Mouse (Mus musculus) liver, embryonic 11.5 days (tissue): ENCODE results near the gene Ebf3. TPM values are rescaled to one million over a fixed set of nuclear protein-coding genes. Genes with fewer than 3 reads are reported as not detected.

Experiments
- ATAC-seq: fragments of 200-750 bp; cut with Nextera tagmentation; replicated peaks from 2 replicates; pipeline ENCODE4 v1.8.0; 2017; ENCODE audit warnings: moderate number of reproducible peaks, mild to moderate bottlenecking, moderate TSS enrichment, moderate library complexity; ENCODE audit not compliant: low FRiP score
- DNase-seq: peaks from one replicate; pipeline ENCODE4 v3.0.0-alpha.2; 2017; ENCODE audit warnings: low spot score
- H3K27ac ChIP-seq: fragments of 300-500 bp; sonication (generic); 2 replicates; pipeline ENCODE4 v1.5.1; 2014; ENCODE audit warnings: mild to moderate bottlenecking, low read depth, low read length, control low read depth
- H3K27me3 ChIP-seq: fragments of 300-500 bp; sonication (generic); replicated peaks from 2 replicates; pipeline ENCODE4 v1.6.1; 2014; ENCODE audit warnings: low read length, mixed read lengths; ENCODE audit not compliant: control insufficient read depth, insufficient read depth
- H3K36me3 ChIP-seq: fragments of 300-500 bp; sonication (generic); 2 replicates; pipeline ENCODE4 v1.6.1; 2014; ENCODE audit warnings: mild to moderate bottlenecking, low read length, moderate library complexity, mixed read lengths; ENCODE audit not compliant: control insufficient read depth, insufficient read depth
- H3K4me1 ChIP-seq: fragments of 300-500 bp; sonication (generic); replicated peaks from 2 replicates; pipeline ENCODE4 v1.6.1; 2014; ENCODE audit warnings: low read length, mixed read lengths; ENCODE audit not compliant: control insufficient read depth, insufficient read depth
- H3K4me2 ChIP-seq: fragments of 300-500 bp; sonication (generic); 2 replicates; pipeline ENCODE4 v1.6.1; 2014; ENCODE audit warnings: mild to moderate bottlenecking, control low read depth, moderate library complexity
- H3K4me3 ChIP-seq: fragments of 300-500 bp; sonication (generic); 2 replicates; pipeline ENCODE4 v1.5.1; 2014; ENCODE audit warnings: low read depth, low read length, control low read depth
- H3K9ac ChIP-seq: fragments of 300-500 bp; sonication (generic); 2 replicates; pipeline ENCODE4 v1.6.1; 2014; ENCODE audit warnings: low read depth, low read length, control low read depth
- H3K9me3 ChIP-seq: fragments of 300-500 bp; sonication (generic); 2 replicates; pipeline ENCODE4 v1.6.1; 2016; ENCODE audit warnings: low read length, inconsistent platforms, mixed read lengths; ENCODE audit not compliant: control insufficient read depth
- WGBS: fragments of 180-500 bp; shearing (Covaris S2); extraction: QIAGEN DNeasy Blood & Tissue Kit; methylation state at CpG from one replicate; pipeline ENCODE4 v1.1.7; 2014; 5-methylcytosine and 5-hydroxymethylcytosine counted together
- polyA plus RNA-seq: library from polyadenylated mRNA; unstranded; fragments of >200 nt; fragmentation: Nextera tagmentation; extraction: Ambion mirVana; gene quantifications from 2 replicates; pipeline ENCODE4 v1.2.1, GENCODE M21; 2014

Gene Ebf3
- polyA plus RNA-seq, 1 experiment from 2014 or later, result 0.55 TPM

GRCm38 (mm10) chr7:137208556-137208955, 105.7 kb downstream of the Ebf3 start:
- no peak for ATAC-seq
- Histone ChIP-seq H3K9ac (no peak overlapping the region), H3K4me2 (no peak overlapping the region), H3K4me1 (no peaks in the 10 kb centered on the region), H3K27me3 (peaks cover 4% of the 10 kb centered on the region; the same call in 1 of the 2 replicates), H3K27ac (no peak overlapping the region), H3K36me3 (no peaks in the 10 kb centered on the region), H3K9me3 (no peaks in the 10 kb centered on the region), H3K4me3 (no peak overlapping the region)
- DNase-seq, result no peak
- 44% methylated on average over 5 of the region's 5 CpGs for whole genome bisulfite sequencing

GRCm38 (mm10) chr7:137206770-137207285, 107.4 kb downstream of the Ebf3 start:
- H3K4me2 ChIP-seq, result no peak overlapping the region
- H3K36me3 ChIP-seq, result no peaks in the 10 kb centered on the region
- no peaks in the 10 kb centered on the region for H3K4me1 ChIP-seq
- DNase-seq (no peak), ATAC-seq (no peak)
- H3K9ac ChIP-seq, result no peak overlapping the region
- H3K27me3 ChIP-seq, result peaks cover 8% of the 10 kb centered on the region; the same call in 1 of the 2 replicates
- H3K27ac ChIP-seq, result no peak overlapping the region
- 85% methylated on average over 21 of the region's 21 CpGs for WGBS
- H3K4me3 ChIP-seq, result no peak overlapping the region
- no peaks in the 10 kb centered on the region for H3K9me3 ChIP-seq

DNA sequence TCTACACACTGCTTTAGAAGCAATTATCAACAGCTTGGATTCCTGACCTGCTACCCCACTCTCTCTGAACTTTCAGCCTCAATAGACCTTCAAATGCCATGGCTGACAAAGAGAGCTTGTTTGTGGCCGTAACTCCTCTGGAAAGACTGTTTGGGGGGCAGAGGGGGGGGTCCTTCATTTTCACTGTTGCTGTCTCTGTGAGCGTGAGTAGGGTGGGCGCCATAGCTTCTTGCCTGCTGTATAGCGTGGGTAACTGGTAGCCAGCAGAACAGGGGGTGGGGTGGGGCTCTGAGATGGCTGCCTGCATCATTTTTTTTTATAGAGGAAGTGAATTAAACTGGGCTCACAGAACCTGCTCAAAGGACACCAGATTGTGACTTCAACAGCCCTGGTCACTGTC, 114.7 kb downstream of the Ebf3 start:
- H3K4me1 ChIP-seq, result no peaks in the 10 kb centered on the region
- H3K27ac ChIP-seq, result no peak overlapping the region
- H3K4me2 ChIP-seq, result no peak overlapping the region
- no peak overlapping the region for H3K4me3 ChIP-seq
- ATAC-seq (no peak), DNase-seq (no peak)
- no peak overlapping the region for H3K9ac ChIP-seq
- no peaks in the 10 kb centered on the region for H3K36me3 ChIP-seq
- peaks cover 6% of the 10 kb centered on the region; the same call in 1 of the 2 replicates for H3K27me3 ChIP-seq
- WGBS, result 90% methylated on average over 4 of the region's 4 CpGs
- no peaks in the 10 kb centered on the region for H3K9me3 ChIP-seq

DNA sequence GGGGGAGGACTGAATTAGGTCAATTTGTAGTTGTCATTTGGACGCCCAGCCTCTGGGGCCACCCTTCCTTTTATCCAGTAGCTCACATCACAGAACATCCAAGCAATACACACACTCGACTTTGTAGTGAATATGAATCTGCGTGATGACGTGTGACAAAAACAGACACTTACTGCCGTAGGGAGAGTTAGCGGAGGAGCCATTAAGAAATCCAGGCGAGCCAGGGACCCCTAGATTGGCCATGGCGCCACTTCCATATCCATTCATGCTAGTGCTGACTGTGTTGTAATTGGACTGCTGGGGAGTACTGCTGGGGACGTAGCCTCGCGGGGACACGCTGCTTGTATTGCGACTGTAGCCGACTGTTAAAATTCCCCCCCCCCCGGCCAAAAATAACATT, 115.3 kb downstream of the Ebf3 start:
- Histone ChIP-seq H3K4me3 (no peak overlapping the region), H3K27ac (no peak overlapping the region), H3K9me3 (no peaks in the 10 kb centered on the region), H3K4me2 (no peak overlapping the region), H3K27me3 (peaks cover 6% of the 10 kb centered on the region; the same call in 1 of the 2 replicates), H3K4me1 (no peaks in the 10 kb centered on the region), H3K9ac (no peak overlapping the region), H3K36me3 (no peaks in the 10 kb centered on the region)
- DNase-seq (no peak), ATAC-seq (no peak)
- 93% methylated on average over 15 of the region's 15 CpGs for WGBS

DNA sequence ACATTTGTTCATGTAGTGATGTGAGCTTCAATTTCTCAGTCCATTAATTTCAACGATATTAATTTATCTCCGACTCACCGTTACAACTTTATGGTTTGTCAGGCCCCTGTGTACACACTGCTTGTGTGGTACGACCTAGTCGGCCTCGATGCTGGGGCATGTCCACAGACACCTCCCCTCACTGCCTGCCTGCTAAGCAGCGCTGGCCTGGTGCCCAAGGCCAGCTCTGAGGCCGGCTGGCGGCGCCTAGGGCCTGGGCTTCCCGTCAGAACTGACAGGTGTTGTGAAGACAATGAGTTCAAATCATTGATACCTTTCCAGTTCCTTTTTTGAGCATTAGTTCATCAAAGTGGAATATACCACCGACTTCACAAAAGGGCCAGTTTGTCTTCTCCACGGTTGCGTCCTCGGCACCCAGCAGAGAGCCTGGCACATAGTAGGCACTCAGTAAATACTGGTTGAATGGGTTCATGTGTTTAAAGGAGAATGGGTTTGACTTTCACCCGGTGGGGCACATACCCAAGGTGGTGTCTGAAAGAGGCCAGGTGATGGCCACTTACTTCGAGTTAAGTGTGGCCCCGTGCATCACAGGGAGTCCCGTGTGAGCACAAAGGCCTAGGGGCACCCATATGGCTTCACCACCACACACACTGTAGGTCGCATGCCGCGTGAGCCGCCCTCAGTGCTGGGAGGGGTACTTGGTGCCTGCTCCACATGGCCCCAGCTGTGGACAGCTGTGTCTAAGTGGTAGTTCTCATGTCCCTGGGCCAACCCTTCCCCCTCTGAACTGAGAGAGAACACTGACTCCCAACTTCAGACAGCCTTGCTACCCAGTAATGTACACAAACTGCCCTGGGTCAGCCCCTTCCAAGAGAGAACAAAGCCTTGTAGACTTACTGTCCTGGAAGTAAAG, 116.9 kb downstream of the Ebf3 start:
- no peaks in the 10 kb centered on the region for H3K4me1 ChIP-seq
- no peak for DNase-seq
- H3K4me3 ChIP-seq, result no peak overlapping the region
- H3K9ac ChIP-seq, result no peak overlapping the region
- H3K27ac ChIP-seq, result no peak overlapping the region
- no peaks in the 10 kb centered on the region for H3K36me3 ChIP-seq
- ATAC-seq, result no peak
- H3K9me3 ChIP-seq, result no peaks in the 10 kb centered on the region
- H3K4me2 ChIP-seq, result no peak overlapping the region
- WGBS, result 86% methylated on average over 23 of the region's 23 CpGs
- peaks cover 6% of the 10 kb centered on the region; the same call in 1 of the 2 replicates for H3K27me3 ChIP-seq

- 73% methylated on average over 6 of the region's 6 CpGs for WGBS
- Histone ChIP-seq H3K27me3 (0 out of 2 replicates have a peak, but pooled peaks cover 3% of the 10 kb centered on the region), H3K4me1 (no peaks in the 10 kb centered on the region; the same call in 1 of the 2 replicates), H3K9me3 (no peaks in the 10 kb centered on the region), H3K9ac (no peak overlapping the region), H3K27ac (no peak overlapping the region), H3K4me3 (no peak overlapping the region), H3K4me2 (no peak overlapping the region), H3K36me3 (no peaks in the 10 kb centered on the region)
- no peak for ATAC-seq
- DNase-seq, result no peak
These were observed 117.7 kb downstream of the Ebf3 start for GRCm38 (mm10) chr7:137196536-137196935.

GRCm38 (mm10) chr7:137192776-137193278, 121.4 kb downstream of the Ebf3 start:
- Histone ChIP-seq H3K4me1 (no peaks in the 10 kb centered on the region; the same call in 1 of the 2 replicates), H3K27me3 (no peaks in the 10 kb centered on the region), H3K9ac (no peak overlapping the region), H3K27ac (no peak overlapping the region), H3K9me3 (no peaks in the 10 kb centered on the region), H3K4me2 (no peak overlapping the region), H3K4me3 (no peak overlapping the region), H3K36me3 (no peaks in the 10 kb centered on the region)
- no peak for ATAC-seq
- 78% methylated on average over 7 of the region's 7 CpGs for WGBS
- no peak for DNase-seq

DNA sequence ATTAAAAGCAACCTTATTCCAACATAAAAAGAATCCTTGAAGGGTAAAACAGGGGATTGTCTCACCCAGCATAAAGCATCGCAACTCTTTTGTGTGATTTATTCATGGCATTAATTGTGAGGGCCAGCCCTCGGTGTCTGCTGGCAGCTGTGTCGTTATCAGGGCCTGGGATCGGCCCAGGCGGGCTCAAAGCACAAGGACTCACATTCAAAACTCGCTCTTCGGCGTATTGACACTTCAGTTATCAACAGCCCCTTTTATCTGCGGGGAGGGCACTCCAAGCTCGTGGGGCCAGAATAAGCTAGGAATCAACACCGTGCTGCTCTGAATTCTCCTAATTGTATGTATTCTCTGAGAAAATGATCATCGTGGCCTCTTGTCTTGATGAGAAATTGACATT, 122.4 kb downstream of the Ebf3 start:
- Histone ChIP-seq H3K9me3 (no peaks in the 10 kb centered on the region), H3K27me3 (no peaks in the 10 kb centered on the region), H3K36me3 (no peaks in the 10 kb centered on the region), H3K9ac (no peak overlapping the region), H3K4me1 (no peaks in the 10 kb centered on the region; the same call in 1 of the 2 replicates), H3K27ac (no peak overlapping the region), H3K4me2 (no peak overlapping the region), H3K4me3 (no peak overlapping the region)
- 55% methylated on average over 12 of the region's 12 CpGs for WGBS
- ATAC-seq, result no peak
- no peak for DNase-seq
